Mouse (Mus musculus) CD4-positive helper T cell, adult 2 months (primary cell): ENCODE data around the gene Thbs4.
"Not testable (repeated sequence)": the region's sequence is repeated elsewhere in the genome, so short reads cannot be mapped to it uniquely, and the experiment has no call there.

Experiments
- DNase-seq: peaks from one replicate; pipeline ENCODE4 v3.0.0-alpha.2; 2012; ENCODE audit warnings: low read depth, missing footprints, low spot score

Thbs4 gene

DNA sequence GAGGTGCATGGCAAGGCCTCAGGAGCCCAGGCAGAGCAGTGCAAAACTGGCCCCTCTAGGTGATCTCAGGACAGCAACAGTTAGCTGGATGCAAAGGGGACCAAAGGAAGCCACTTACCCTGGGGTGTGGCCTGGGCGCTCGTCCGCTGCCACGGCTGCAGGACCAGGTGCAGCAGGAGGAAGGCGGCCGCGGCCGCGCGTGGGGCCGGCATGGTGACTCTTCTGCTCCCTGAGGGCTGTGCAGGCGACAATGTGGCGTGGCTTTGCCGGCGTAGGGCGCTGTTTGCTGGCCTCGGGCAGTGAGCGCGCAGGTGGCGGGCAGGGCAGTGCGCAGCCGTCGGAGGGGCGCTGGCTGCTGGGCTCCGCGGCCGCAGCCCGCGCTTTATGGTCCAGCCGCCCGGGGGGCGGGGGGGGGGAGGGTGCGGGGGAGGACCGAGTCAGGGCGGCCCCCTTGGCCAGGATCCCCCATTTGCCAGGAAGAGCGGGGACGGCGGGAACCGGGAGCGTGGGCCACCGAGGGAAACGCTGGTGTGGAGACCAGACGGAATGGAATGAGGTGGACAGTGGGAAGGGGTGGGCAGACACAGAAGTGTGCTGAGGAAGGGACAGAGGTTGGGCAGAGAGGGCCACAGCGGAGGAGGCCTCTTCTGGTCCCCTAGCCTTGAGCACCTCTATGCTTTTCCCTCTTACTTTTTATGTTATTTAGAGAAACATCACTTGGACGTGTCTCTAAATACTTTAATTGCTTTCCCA is at the start of gene Thbs4:
TSS of gene Thbs4 (minus strand) at position 357 of the 753 bp plus-strand sequence.
- DNase-seq: no peak

DNA sequence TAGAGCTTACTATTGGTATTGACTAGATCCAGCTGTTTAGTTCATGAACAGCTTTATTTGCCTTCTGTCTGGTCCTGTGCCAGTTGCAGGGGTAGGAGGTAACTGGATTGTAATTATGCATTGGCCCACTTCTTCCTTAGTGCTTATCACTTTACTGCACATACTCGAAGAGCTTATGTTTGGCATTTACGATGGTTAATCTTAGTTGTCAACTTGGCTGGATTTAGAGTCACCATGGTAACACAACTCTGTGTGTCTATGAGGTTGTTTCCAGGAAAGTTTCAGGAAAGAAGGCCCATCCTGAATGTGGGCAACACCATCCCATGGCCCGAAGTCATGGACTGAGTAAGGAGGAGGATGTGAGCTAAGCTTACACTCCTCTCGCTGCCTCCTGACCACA is 38.5 kb upstream of the Thbs4 start:
- DNase-seq: no peak

DNA sequence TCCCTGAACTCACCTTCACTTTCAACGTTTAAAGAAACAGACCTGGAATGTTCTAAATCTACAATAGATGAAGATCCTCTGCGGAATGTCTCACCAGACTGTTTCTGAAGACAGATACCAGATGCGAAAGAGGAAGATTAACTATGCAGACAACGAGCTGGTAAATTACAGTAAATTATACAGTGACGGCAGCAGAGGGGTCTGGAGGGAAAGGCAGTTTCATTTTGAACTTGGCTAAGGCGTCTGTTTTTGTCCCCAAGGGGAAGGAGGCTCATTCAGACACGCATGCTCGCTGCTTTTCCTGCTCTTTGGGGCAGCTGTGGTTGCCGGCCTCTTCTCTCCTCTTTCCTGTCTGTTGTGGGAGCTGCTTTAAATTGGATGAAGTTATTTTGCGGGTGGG is 34.2 kb upstream of the Thbs4 start:
- DNase-seq: no peak

DNA sequence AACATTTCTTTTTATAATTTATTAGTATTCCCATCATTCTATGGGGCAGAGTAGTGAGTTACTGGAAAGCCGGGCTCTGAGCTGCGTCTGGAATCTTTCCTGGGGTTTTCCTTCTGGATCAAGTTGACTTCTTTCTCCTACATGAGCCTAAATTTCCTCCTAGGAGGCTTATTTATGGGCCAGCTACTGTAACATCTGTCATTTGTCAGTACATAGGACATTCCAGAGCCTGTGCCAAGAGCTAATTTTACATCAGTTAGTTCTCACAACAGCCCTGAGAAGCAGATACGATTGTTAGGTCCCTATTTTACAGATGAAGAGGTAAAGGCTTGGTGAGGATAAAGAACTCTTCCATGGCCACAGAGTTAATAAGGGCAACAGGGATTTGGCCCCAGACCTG is 22.7 kb upstream of the Thbs4 start:
- no peak for DNase-seq

DNA sequence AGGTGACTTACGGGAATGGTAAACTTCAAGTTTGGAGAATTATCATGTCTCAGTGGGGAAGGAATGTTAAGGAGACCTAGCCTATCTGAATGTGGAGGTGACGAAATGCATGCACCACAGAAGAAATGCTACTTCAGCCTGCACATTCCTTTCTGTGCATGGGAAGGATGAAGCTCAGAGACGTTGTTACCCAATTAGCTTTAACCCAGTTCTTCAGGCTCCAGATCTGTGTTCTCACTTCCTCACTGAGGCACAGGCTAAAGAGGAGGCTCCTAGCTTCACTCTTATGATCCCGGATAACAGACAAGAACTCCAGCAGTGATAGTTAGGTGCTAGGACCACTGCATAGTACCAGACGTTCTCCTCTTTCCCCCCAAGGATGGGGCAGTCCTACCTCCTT is 21.7 kb upstream of the Thbs4 start:
- no peak for DNase-seq

DNA sequence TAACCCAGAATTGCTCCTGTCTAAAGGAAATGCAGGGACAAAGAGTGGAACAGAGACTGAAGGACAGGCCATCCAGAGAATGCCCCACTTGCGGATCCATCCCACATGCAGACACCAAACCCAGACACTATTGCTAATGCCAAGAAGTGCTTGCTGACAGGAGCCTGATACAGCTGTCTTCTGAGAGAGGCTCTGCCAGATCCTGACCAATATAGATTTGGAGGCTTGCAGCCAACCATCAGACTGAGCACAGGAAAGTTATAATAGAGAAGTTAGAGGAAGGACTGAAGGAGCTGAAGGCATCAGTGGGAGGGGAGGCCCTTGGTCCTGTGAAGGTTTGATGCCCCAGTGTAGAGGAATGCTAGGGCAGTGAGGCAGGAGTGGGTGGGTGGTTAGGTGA is 16.0 kb upstream of the Thbs4 start:
- DNase-seq: not testable (repeated sequence)

DNA sequence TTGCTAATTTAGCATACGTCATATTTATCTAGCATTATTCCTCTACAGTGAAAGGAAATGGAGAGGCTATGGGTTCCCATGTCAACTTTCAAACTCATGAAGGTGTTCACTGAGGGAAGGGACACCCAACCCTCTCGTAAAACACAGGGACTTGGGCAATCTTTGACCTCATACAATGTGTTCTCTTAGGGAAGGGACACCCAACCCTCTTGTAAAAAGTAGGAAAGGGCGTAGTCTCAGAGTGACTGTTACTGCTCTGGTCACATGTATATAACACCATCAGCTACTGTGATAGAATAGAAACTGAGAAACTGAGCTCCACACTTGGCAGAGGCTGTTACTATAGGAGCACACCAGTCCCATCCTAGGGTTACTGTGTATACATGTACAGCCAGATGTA is 13.2 kb upstream of the Thbs4 start:
- DNase-seq: no peak

DNA sequence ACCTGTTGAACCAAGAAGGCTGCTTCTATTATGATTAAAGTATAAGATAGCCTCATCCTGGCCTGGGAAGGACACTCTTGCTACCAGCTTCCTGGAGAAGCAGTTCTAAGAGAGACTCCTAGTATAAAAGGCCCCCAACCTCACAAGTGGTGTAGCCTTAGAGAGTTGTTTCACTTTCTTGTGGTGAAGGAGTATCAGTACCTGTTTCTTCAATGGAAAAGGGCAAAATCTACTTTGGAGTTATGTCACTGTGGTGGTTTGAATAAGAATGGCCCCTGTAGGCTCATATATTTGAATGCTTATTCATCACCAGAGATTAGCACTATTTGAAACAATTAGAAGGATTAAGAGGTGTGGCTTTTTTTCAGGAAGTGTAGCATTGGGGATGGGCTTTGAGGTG is 12.2 kb upstream of the Thbs4 start:
- no peak for DNase-seq

DNA sequence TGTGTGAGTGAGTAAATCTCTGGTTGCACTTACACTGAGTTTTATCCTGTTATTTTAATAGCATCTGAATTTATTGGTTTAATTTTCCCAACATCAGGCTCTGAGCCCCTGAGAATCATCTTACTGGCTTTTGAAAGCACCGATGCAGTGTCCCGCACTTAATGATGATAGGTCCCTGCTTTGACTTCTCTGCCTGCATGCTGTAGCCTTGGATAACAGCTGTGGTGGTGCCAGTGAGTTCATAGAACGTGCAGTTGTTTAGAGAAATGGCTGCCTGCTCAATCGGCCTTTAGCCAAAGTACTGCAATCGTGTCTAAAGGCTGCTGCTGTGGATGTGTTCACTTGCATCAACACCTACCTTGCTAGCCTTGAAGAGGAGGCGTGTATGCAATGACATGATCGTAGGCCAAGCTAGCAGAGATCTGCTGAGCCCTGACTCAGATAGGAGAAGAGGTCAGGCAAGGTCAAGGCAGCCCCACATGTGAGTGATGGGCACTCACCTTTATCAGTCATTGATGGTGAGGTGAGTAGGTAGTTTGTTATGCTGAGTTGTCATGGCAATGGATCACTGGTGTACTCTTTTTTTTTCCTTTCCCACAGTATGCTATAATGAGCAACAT is 4.8 kb upstream of the Thbs4 start:
- DNase-seq: no peak

DNA sequence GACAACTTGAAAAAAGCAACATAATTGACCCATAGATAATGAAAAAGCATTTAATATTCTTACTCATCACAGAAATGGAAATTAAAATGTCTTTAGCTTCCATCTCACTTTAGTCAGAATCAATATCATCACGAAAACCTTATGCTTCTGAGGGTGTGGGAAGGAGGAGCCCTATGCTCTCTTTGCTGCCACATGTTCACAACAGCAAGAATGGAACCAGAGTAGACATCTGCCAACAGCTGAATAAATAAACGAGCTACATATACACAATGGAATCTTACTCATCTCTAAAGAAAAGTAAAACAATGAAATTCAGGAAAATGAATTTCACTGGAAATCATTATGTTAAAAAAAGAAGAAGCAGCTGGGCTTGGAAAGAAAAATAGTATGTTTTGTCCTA is 4.2 kb upstream of the Thbs4 start:
- no peak for DNase-seq

DNA sequence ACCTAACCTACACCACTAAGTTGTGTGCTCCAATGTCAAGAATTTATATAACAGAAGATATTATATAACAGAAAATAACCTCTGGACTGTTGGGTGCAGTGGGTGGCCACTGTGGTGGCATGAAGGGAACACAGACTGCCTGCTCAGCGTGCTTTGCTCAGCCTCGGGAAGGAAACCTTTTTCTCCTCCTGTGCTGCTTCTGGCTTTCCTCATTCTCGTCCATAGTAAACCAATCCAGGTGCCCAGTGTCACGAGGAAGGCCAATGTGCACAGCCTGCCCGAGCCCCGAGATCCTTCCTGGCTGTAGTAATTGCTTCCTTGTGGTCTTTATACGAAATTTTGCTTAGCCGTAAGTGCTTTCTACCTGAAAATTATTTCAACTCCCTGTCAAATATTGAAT is 982 bp downstream of the Thbs4 start:
- no peak for DNase-seq

DNA sequence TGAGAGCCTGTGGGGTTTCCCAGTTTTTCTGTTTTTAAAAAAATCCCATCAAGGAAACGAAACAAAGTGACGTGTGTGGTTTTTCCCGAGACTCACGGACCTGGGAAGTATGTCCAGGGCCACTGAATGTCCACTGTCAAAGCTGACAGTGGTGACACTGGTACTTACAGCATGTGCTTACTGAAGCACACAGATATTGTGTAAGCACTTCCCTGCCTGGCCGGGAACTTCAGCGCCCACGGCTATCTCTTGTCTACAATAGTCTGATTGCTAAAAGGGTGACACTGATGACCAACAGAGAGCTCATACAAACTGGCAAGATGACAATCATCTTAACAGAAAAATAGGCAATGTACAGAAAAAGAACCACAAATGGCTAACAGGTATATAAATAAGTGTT is 3.1 kb downstream of the Thbs4 start:
- no peak for DNase-seq

DNA sequence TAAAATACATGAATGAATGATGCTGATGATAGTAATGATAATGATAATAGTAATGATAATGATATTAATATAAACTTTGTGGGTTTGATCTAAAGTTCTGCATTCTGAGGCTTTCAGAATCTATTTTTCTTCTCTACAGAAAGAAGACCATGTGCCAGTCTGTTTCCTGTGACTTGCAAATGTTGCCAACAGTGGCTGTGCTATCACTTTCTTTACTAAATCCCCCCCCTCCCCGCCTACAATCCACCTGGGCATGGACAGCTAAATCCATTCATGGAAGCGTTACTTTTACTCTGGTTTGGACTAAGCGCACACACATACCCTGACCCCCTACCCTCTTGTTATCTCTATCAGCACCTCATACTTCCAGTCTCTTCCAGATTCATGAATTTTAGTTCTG is 10.3 kb downstream of the Thbs4 start:
- DNase-seq: no peak

DNA sequence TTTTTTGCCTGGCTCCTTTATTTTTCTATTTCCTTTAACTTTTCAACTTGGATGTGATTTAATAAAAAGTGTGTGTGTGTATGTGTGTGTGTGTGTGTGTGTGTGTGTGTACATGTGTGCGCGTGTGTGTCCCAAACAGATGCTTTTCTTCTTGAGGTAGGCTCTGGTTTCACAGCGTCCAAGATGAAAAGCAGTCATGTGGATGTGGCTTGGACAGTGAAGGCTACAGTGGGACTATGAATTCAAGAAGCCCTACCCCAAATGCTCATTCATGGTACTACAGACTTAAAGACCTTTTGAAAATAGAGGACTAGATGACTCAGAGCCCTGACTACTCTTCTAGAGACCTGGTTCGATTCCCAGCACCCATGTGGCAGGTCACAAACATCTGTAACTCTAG is 11.1 kb downstream of the Thbs4 start:
- no peak for DNase-seq

DNA sequence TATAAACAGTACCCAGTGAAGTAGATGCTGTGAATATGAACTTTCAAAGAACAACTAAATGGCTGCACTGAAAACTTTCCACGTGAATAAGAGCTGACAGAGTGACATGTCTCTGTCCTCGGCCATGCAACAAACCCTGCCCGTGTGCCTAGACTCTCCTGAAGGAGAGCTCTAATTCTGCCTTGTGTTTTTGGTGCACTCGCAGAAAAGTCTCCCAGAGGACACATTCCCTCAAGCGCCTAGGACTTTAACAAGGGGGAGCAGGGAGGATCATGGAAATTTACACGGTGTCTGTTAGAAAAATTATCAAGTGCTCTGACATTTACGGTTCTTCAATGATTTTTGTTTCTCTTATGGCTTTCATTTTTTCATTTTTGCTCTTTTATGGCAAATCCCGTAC is 13.7 kb downstream of the Thbs4 start:
- no peak for DNase-seq

DNA sequence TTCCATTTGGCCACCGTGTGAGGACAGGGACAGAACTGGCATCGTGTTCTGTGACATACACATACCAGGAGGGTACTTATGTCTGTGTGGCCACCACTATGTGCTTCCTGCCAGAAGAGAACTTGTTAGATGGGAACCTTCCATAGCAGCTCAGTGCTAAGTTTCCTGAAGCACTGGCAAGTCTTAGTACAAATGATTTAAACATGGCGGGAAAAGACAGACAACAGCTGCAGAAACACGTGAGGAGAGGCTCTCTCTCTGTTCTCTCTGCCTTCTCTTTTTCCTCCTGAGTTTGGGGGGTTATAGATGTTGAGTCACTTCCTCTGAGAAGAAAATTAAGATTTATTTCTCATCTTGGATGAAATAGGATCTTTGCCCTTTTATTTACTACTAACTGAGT is 14.5 kb downstream of the Thbs4 start:
- DNase-seq: no peak

DNA sequence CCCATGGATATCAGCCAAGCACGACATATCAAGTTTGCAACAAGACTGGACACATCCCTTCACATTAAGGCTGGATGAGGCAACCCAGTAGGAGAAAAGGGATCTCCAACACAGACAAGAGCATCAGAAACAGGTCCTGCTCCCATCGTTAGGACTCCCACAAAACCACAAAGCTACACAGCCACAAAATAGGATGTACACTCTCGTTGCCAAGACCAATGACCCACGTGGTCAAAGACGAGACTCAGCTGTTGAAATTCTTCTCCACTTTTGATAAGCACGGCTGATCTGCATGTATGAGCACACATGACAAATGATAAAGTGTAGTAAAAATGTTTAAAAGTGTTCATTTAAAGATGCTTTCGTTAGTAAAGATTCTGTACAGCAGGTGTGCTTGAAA is 16.0 kb downstream of the Thbs4 start:
- DNase-seq: no peak

DNA sequence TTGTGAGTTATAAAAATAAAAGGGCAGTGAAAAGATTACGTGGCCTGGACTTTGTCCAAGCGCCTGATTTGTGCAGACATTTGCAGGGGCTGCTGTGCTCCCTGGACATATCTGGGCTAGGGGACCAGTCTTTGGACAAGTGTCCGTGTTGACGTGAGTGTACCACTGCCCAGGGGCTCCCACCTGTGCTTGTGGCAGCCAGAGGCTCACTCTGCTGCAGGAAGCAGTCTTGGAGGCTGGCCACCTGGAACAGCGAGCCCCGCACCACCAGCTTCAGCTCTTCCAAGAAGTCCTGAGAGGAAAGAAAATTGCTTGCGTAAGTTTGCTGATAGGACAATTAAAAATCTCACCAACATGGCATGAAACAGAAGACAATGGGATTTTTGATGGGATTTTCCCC is 18.7 kb downstream of the Thbs4 start:
- no peak for DNase-seq

DNA sequence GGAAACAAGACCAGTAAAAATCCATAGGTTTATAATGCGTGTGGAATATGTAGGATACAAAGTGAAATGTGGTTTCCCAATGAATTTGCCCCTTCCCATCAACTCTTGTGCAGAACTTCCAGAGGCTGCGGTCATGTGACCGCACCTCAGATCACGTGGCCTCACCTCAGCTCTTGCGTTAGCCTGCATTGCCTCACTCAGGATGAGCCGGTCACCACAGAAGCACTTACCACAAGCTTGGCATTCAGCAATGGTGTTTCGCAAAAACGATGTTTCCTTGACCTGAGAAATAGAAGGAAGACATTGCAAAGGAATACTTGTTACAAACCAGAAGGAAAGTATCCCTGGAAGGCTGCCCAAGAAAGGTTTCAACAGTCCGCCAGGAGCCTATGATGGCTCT is 19.7 kb downstream of the Thbs4 start:
- DNase-seq: no peak

DNA sequence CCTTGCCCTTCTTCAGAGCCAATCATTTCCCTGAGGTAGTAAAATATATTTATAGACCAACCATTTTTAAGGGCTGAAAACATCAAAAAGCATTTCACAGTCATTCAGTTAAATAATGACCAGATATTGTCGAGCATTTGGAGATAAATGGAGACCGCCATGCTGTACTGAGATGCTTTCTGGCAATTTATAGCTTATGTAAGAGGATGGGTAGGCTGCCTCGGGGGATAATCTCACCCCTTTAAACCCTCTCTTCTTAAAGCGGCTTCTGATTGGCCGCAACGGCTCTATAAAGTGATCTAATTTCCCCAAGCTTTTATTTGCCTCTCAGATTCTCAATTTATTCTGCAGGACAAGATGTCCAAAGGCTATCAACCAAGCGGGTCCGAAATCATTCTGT is 22.1 kb downstream of the Thbs4 start:
- no peak for DNase-seq

DNA sequence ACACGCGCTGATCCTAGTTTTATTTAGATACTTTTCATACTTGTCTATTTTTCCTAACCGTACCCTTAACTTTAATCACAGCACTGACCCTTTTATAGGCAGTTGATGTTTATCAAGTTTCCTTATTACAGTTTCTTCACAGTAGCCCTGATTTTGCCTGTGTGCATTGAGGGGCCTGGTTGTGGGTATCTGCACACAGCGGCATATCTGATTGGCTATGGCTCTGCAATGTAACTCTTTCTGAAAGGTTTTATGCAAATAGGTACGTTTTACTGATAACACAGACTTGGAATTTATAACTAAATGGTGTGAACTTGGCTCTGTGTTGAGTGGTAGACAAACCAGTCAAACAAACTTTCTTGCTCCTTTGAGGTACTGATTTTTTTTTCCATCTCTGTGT is 23.1 kb downstream of the Thbs4 start:
- DNase-seq: no peak

DNA sequence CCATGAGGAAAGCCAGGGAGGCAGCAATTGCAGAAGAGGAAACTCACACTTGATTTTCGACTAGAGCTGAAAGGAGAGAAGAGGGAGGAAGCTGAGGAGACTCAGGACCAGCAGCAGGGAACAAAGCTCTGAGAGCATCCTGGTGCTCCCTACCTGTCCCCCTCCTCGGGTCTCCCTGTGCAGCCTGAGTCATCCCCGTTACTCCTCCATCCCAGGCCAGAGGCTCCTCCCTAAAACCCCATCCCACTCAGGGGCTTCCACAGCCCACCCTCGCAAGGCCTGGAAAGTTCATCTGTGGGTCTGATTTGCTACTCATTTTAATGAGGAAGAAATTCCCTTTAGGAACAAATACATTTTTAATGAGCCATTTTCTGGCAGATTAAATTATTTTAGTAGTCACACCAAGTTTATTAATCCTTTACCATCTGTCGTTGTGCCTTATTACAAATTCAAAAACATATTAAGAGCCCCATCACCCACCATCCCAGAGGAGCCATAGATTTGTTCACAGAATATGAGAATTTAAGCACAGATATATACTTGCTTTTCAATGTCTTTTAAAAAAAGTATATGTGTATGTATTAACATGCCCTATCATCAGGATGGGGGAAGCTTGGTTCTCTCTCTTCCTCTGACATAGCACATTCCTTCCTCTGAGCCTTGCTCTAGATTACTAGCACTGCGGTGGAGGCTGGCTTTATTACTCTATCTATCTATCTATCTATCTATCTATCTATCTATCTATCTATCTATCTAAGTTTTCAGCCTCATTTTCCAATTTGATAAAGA is 29.0 kb downstream of the Thbs4 start:
- DNase-seq: no peak

DNA sequence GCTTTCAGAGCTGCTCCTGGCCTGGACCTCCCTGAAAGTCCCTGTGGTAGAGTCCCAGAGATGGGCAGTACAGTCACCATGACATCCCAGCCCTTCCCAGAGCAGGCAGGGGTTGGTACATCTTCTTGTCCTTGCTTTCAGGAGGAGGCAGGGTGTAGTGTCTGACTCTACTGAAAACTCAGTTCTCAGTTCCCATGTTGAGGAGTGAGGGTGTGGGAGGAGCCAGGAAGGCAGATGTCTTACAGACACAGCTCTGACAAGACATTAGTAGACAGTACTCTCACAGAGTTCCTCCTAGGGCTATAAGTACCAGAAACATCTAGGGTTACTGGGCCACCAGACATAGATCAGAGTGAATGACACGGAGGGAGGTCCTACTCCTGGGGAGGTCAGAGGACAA is 32.3 kb downstream of the Thbs4 start:
- no peak for DNase-seq
